Mouse (Mus musculus): ENCODE results near the gene Synj2. TPM values are rescaled to one million over a fixed set of nuclear protein-coding genes. Genes with fewer than 3 reads are reported as not detected.

Synj2 gene
- 8.4 and 12.3 TPM in 2 replicates for polyA plus RNA-seq (2015; fragmentation: Nextera tagmentation; extraction: Ambion mirVana)

DNA sequence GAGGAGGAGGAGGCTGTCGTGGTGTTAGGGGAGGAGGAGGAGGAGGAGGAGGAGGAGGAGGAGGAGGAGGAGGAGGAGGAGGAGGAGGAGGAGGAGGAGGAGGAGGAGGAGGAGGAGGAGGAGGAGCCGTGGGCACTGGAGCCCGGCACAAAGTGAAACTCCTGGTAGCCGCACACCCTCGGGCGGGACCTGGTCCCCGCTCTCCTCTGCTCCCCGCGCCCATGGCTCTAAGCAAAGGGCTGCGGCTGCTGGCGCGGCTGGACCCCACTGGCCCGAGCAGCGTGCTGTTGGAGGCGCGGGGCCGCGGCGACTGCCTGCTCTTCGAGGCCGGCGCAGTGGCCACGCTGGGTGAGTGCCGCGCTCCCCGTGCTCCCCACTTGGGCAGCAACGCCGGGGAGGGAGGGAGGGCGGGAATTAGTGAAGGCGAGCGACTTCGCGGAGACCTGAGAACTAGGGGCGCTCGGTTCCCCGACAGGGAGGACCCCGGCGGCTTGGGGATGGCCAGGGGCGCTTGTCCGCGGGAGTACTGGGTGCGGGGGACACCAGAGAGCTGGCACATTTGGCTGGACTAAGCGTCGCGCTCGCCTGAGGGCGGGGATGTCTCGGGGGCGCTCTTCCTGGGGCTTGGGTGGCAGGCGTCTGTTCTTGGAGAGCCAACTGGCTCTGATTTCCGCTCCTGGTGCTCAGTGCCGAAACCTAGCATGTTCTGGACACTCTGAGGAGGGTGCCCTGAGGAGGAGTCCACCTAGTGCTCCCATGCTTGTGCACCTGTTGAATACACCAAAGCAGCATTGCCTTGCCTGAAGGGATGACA, at the start of gene Synj2:
Synj2 (plus strand) TSS at position 51 of the 814 bp plus-strand sequence.

GRCm38 (mm10) chr17:6079287-6080122, 138.4 kb downstream of the Synj2 start, which contains the start of the genes Serac1 and Gtf2h5:
TSS of gene Serac1 (minus strand) at chr17:6079741.
TSS of gene Gtf2h5 (plus strand) at chr17:6079786.

Other genes with a start within 250 kb of the Synj2 start
- gene Snx9, start 100.0 kb upstream of the Synj2 start, polyA plus RNA-seq (2015; fragmentation: Nextera tagmentation; extraction: Ambion mirVana) = 14.7 and 19.5 TPM in 2 replicates
- 6.6 and 8.1 TPM in 2 replicates for gene Serac1, start 138.5 kb downstream of the Synj2 start, polyA plus RNA-seq (2015; fragmentation: Nextera tagmentation; extraction: Ambion mirVana)
- gene Gtf2h5, start 138.5 kb downstream of the Synj2 start, polyA plus RNA-seq (2015; fragmentation: Nextera tagmentation; extraction: Ambion mirVana) = 147 and 156 TPM in 2 replicates
- 45.3 and 49.1 TPM in 2 replicates for gene Tulp4, start 165.2 kb downstream of the Synj2 start, polyA plus RNA-seq (2015; fragmentation: Nextera tagmentation; extraction: Ambion mirVana)